Mouse (Mus musculus) right cerebral cortex, adult 18-20 months (tissue): ENCODE results near the gene Gm6337.
"Not testable (repeated sequence)": the region's sequence is repeated elsewhere in the genome, so short reads cannot be mapped to it uniquely, and the experiment has no call there.

ENCODE experiments used
- DNase-seq: peaks from one replicate; pipeline ENCODE4 v3.0.0; 2022; ENCODE audit warnings: mixed read lengths

Gene Gm6337

DNA sequence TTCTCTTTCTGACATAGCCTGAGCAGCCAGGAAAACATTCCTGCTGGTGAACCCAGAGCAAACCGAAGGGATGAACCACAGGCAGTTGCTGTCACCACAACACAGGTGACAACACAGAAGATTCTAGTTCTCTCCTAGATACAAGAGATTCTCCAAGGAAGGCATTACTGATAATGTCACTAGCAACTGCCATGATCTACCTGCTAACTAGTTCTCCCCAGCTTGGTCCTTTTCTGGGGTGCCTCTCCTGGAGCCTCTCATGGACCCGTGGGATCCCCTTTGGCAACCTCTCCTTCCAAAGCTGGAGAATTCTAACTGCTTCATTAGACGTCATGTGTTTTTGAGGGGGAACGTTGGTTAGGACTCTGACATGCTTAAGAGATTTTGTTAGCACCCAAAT is at the start of gene Gm6337:
TSS of gene Gm6337 (minus strand) at position 101 of the 400 bp plus-strand sequence.
- DNase-seq = not testable (repeated sequence)

DNA sequence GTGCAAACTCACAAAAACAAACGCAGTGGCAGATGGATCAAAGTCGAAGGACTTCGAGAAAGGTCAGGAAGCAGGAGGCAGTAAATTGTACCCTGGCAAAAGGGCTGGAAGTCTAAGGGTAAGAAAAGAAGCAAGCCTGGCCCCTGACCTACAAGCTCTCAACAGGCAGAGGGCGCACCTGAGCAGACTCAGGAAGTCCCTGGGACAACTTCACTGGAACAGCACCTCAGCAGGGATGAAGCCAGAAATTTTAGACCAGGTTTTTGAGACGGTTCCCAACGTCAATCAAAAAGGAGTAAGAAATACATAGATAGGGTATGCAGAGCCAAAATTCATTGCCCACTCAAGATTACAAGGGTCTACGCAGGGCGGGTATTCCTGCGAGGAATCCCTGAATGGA is 49.4 kb upstream of the Gm6337 start:
- not testable (repeated sequence) for DNase-seq

- not testable (repeated sequence) for DNase-seq
Measured at GRCm38 (mm10) chr14:6093842-6094241, 35.8 kb upstream of the Gm6337 start, which contains the start of gene Gm8206. Gene Gm8206 (minus strand): TSS chr14:6093942.
